Mouse (Mus musculus): ENCODE measurements around the gene Rap1gap. TPM values are rescaled to one million over a fixed set of nuclear protein-coding genes. Genes with fewer than 3 reads are reported as not detected.
A peak's percentile ranks its signal among the peaks of the same experiment; 100 is the strongest.

Gene Rap1gap
- polyA plus RNA-seq, 1 experiment: 9.5 TPM

- Histone ChIP-seq H3K27ac (ENCODE audit: insufficient read depth, low read length) (no peak overlapping the region), H3K27me3 (ENCODE audit: control insufficient read depth, insufficient read depth, low read length, poor library complexity, severe bottlenecking) (no peaks in the 10 kb centered on the region), H3K9ac (ENCODE audit: low read depth, poor library complexity, severe bottlenecking) (no peak overlapping the region), H3K36me3 (ENCODE audit: control insufficient read depth, insufficient read depth, low read length, poor library complexity, severe bottlenecking) (no peaks in the 10 kb centered on the region), H3K4me1 (ENCODE audit: control insufficient read depth, insufficient read depth, low read length) (peaks cover 4% of the 10 kb centered on the region), H3K4me3 (ENCODE audit: low read depth, low read length) (no peak overlapping the region), H3K9me3 (replicated peaks; ENCODE audit: control insufficient read depth, insufficient read depth, low read length, poor library complexity, severe bottlenecking) (no peaks in the 10 kb centered on the region)
- TF ChIP-seq EP300 (IDR thresholded peaks at IDR 0.05; ENCODE audit: insufficient read depth, low read depth, low read length) (no peak), POLR2A (IDR thresholded peaks at IDR 0.05; ENCODE audit: insufficient read depth, low read length) (no peak), CTCF (IDR thresholded peaks at IDR 0.05; ENCODE audit: low read depth, low read length) (no peak)
Measured at GRCm38 (mm10) chr4:137743791-137744190, 79.3 kb downstream of the Rap1gap start.

- no peaks in the 10 kb centered on the region for H3K27me3 ChIP-seq (ENCODE audit: control insufficient read depth, insufficient read depth, low read length, poor library complexity, severe bottlenecking)
- no peaks in the 10 kb centered on the region for H3K36me3 ChIP-seq (ENCODE audit: control insufficient read depth, insufficient read depth, low read length, poor library complexity, severe bottlenecking)
- H3K4me1 ChIP-seq (ENCODE audit: control insufficient read depth, insufficient read depth, low read length): peaks cover 3% of the 10 kb centered on the region
- H3K27ac ChIP-seq (ENCODE audit: insufficient read depth, low read length): no peak overlapping the region
- TF ChIP-seq EP300 (IDR thresholded peaks at IDR 0.05; ENCODE audit: insufficient read depth, low read depth, low read length): no peak
- peak; percentile 90 for TF ChIP-seq CTCF (IDR thresholded peaks at IDR 0.05; ENCODE audit: low read depth, low read length)
- no peaks in the 10 kb centered on the region for H3K9me3 ChIP-seq (replicated peaks; ENCODE audit: control insufficient read depth, insufficient read depth, low read length, poor library complexity, severe bottlenecking)
- H3K9ac ChIP-seq (ENCODE audit: low read depth, poor library complexity, severe bottlenecking): no peak overlapping the region
- no peak overlapping the region for H3K4me3 ChIP-seq (ENCODE audit: low read depth, low read length)
Measured at GRCm38 (mm10) chr4:137744433-137744918, 80.0 kb downstream of the Rap1gap start.

GRCm38 (mm10) chr4:137747091-137747490 is 82.6 kb downstream of the Rap1gap start:
- no peaks in the 10 kb centered on the region for H3K36me3 ChIP-seq (ENCODE audit: control insufficient read depth, insufficient read depth, low read length, poor library complexity, severe bottlenecking)
- no peaks in the 10 kb centered on the region for H3K9me3 ChIP-seq (replicated peaks; ENCODE audit: control insufficient read depth, insufficient read depth, low read length, poor library complexity, severe bottlenecking)
- H3K4me3 ChIP-seq (ENCODE audit: low read depth, low read length): no peak overlapping the region
- H3K27me3 ChIP-seq (ENCODE audit: control insufficient read depth, insufficient read depth, low read length, poor library complexity, severe bottlenecking): no peaks in the 10 kb centered on the region
- no peaks in the 10 kb centered on the region for H3K4me1 ChIP-seq (ENCODE audit: control insufficient read depth, insufficient read depth, low read length)
- H3K27ac ChIP-seq (ENCODE audit: insufficient read depth, low read length): no peak overlapping the region
- no peak overlapping the region for H3K9ac ChIP-seq (ENCODE audit: low read depth, poor library complexity, severe bottlenecking)
- TF ChIP-seq EP300 (IDR thresholded peaks at IDR 0.05; ENCODE audit: insufficient read depth, low read depth, low read length): no peak

- H3K36me3 ChIP-seq (ENCODE audit: control insufficient read depth, insufficient read depth, low read length, poor library complexity, severe bottlenecking): no peaks in the 10 kb centered on the region
- TF ChIP-seq CTCF (IDR thresholded peaks at IDR 0.05; ENCODE audit: low read depth, low read length) (no peak), POLR2A (IDR thresholded peaks at IDR 0.05; ENCODE audit: insufficient read depth, low read length) (no peak), EP300 (IDR thresholded peaks at IDR 0.05; ENCODE audit: insufficient read depth, low read depth, low read length) (no peak)
Measured at GRCm38 (mm10) chr4:137747590-137747989, 83.1 kb downstream of the Rap1gap start.

GRCm38 (mm10) chr4:137748726-137749125 is 84.2 kb downstream of the Rap1gap start:
- no peaks in the 10 kb centered on the region for H3K36me3 ChIP-seq (ENCODE audit: control insufficient read depth, insufficient read depth, low read length, poor library complexity, severe bottlenecking)
- H3K4me1 ChIP-seq (ENCODE audit: control insufficient read depth, insufficient read depth, low read length): no peaks in the 10 kb centered on the region
- H3K9me3 ChIP-seq (replicated peaks; ENCODE audit: control insufficient read depth, insufficient read depth, low read length, poor library complexity, severe bottlenecking): no peaks in the 10 kb centered on the region
- no peak overlapping the region for H3K27ac ChIP-seq (ENCODE audit: insufficient read depth, low read length)
- H3K9ac ChIP-seq (ENCODE audit: low read depth, poor library complexity, severe bottlenecking): no peak overlapping the region
- H3K4me3 ChIP-seq (ENCODE audit: low read depth, low read length): no peak overlapping the region
- no peak for TF ChIP-seq EP300 (IDR thresholded peaks at IDR 0.05; ENCODE audit: insufficient read depth, low read depth, low read length)
- no peak for TF ChIP-seq POLR2A (IDR thresholded peaks at IDR 0.05; ENCODE audit: insufficient read depth, low read length)
- no peak for TF ChIP-seq CTCF (IDR thresholded peaks at IDR 0.05; ENCODE audit: low read depth, low read length)
- no peaks in the 10 kb centered on the region for H3K27me3 ChIP-seq (ENCODE audit: control insufficient read depth, insufficient read depth, low read length, poor library complexity, severe bottlenecking)

More at GRCm38 (mm10) chr4:137747590-137747989, 83.1 kb downstream of the Rap1gap start:
- Histone ChIP-seq H3K4me3 (ENCODE audit: low read depth, low read length) (no peak overlapping the region), H3K4me1 (ENCODE audit: control insufficient read depth, insufficient read depth, low read length) (no peaks in the 10 kb centered on the region), H3K27ac (ENCODE audit: insufficient read depth, low read length) (no peak overlapping the region), H3K9ac (ENCODE audit: low read depth, poor library complexity, severe bottlenecking) (no peak overlapping the region), H3K9me3 (replicated peaks; ENCODE audit: control insufficient read depth, insufficient read depth, low read length, poor library complexity, severe bottlenecking) (no peaks in the 10 kb centered on the region), H3K27me3 (ENCODE audit: control insufficient read depth, insufficient read depth, low read length, poor library complexity, severe bottlenecking) (no peaks in the 10 kb centered on the region)

- Histone ChIP-seq H3K4me1 (ENCODE audit: control insufficient read depth, insufficient read depth, low read length) (no peaks in the 10 kb centered on the region), H3K27me3 (ENCODE audit: control insufficient read depth, insufficient read depth, low read length, poor library complexity, severe bottlenecking) (no peaks in the 10 kb centered on the region), H3K27ac (ENCODE audit: insufficient read depth, low read length) (no peak overlapping the region), H3K9me3 (replicated peaks; ENCODE audit: control insufficient read depth, insufficient read depth, low read length, poor library complexity, severe bottlenecking) (no peaks in the 10 kb centered on the region), H3K36me3 (ENCODE audit: control insufficient read depth, insufficient read depth, low read length, poor library complexity, severe bottlenecking) (no peaks in the 10 kb centered on the region), H3K9ac (ENCODE audit: low read depth, poor library complexity, severe bottlenecking) (no peak overlapping the region), H3K4me3 (ENCODE audit: low read depth, low read length) (no peak overlapping the region)
- TF ChIP-seq POLR2A (IDR thresholded peaks at IDR 0.05; ENCODE audit: insufficient read depth, low read length) (no peak), EP300 (IDR thresholded peaks at IDR 0.05; ENCODE audit: insufficient read depth, low read depth, low read length) (no peak), CTCF (IDR thresholded peaks at IDR 0.05; ENCODE audit: low read depth, low read length) (no peak)
Measured at GRCm38 (mm10) chr4:137749680-137750079, 85.2 kb downstream of the Rap1gap start.

All from ES-Bruce4 (cell line).